Mouse (Mus musculus) embryo, embryonic 10 days (tissue): Measurements from ENCODE around the gene Otub2.
A peak's percentile ranks its signal among the peaks of the same experiment; 100 is the strongest.

Experiments
- DNase-seq: peaks from one replicate; pipeline ENCODE4 v3.0.0-alpha.2; 2015; ENCODE audit warnings: low spot score

Gene Otub2

GRCm38 (mm10) chr12:103371711-103372110, 16.8 kb upstream of the Otub2 start:
- peak; percentile 70 for DNase-seq

DNA sequence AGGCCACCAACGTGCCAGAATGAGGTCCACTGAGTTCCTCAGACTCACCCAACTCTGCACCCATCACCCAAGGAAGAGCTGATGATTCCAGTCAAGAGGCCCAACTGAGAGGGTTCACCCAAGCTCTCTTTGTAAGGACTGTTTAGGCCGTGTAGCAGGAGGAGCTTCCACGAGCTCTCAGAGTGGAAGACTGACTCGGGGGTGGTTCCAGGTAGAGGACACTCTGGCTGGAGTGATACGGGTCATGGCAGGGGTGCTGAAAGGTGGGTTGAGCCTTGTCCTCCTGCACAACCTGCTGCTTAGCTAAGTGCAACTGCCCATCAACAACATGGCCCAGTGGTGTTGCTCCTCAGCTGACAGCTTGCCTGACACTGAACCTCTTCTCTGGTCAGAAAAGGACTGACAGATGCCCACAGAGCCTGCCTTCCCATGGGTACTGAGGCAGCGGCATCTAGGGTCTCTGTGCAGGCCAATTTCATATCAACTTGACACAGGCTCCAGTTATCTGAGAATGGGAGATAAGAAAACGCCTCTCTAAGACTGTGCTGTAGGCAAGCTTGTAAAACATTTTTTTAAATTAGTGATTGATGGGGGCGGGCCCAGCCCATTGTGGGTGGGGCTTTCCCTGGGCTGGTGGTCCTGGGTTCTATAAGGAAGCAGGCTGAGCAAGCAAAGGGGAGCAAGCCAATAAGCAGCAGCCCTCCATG, 14.8 kb upstream of the Otub2 start:
- no peak for DNase-seq

GRCm38 (mm10) chr12:103376124-103376523, 12.4 kb upstream of the Otub2 start:
- no peak for DNase-seq

- no peak for DNase-seq
Measured at GRCm38 (mm10) chr12:103376774-103377173, 11.7 kb upstream of the Otub2 start.

- no peak for DNase-seq
Measured at GRCm38 (mm10) chr12:103380226-103380625, 8.3 kb upstream of the Otub2 start.

DNA sequence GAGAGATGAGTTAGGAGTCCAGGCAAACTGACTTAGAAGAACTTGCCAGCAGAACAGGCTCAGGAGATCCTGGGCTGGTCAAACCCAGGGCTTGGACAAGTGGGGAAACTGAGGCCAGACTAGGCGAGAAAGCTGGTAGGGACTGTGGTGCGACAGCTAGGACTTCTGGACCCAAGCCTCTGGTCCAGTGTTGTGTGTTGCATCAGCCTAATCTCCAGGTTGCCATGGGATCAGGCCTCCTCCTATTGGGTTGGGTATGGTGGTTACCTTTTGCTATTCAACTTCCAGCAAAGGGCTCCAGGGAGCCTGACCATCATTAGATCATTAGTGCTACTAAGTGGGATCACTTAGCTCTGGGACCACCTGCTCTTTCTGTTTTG, 856 bp downstream of the Otub2 start:
- DNase-seq = peak; percentile 22

GRCm38 (mm10) chr12:103389982-103390381, 1.5 kb downstream of the Otub2 start:
- no peak for DNase-seq

- DNase-seq = no peak
Measured at GRCm38 (mm10) chr12:103391098-103391497, 2.6 kb downstream of the Otub2 start.

DNA sequence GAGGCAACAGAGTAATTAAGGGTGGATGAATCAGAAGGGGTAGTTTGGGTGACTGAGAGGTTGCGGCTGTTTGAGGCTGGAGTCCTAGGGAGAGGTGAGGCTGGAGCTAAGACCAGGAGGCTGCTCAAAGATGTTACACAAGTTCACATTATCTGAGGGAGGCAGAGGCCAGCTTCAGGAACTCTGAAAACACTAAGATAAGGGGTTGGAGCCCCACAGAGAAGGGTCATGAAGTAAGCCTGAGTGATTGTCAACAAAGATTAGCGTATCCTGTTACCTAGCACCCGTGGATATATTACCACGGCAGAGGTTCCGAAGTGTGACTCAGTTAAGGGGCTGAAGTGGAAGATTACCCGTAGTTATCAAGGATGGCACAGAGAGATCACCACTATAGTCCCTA, 5.0 kb downstream of the Otub2 start:
- peak; percentile 23 for DNase-seq

GRCm38 (mm10) chr12:103395486-103396275, 7.2 kb downstream of the Otub2 start:
- no peak for DNase-seq

- DNase-seq = no peak
Measured at GRCm38 (mm10) chr12:103396751-103397150, 8.3 kb downstream of the Otub2 start.

- no peak for DNase-seq
Measured at GRCm38 (mm10) chr12:103404131-103404530, 15.6 kb downstream of the Otub2 start.

DNA sequence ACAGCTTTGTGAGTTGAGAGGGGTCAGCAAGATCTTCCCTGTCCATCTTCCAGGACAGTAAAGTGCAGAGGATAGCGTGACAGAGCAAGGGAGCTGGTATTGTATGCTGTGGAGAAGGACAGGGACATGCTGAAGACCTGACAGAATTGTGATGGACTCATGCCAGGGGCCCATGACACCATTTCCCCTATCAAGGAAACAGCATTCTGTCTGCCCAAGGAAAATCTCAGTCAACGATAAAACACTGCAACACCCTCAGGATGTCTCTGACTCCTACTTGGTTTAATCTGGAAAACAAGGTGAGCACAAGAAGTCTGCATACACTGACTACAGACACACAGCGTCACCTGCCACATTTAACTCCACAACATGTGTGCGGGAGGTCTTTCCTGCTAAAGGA, 19.2 kb downstream of the Otub2 start, which contains the start of gene 9330161L09Rik:
9330161L09Rik (minus strand) TSS at position 101 of the 400 bp plus-strand sequence.
- DNase-seq = no peak

- DNase-seq = no peak
Measured at GRCm38 (mm10) chr12:103408144-103408543, 19.7 kb downstream of the Otub2 start.

GRCm38 (mm10) chr12:103425016-103425728, 36.7 kb downstream of the Otub2 start:
- peak; percentile 9 for DNase-seq

DNA sequence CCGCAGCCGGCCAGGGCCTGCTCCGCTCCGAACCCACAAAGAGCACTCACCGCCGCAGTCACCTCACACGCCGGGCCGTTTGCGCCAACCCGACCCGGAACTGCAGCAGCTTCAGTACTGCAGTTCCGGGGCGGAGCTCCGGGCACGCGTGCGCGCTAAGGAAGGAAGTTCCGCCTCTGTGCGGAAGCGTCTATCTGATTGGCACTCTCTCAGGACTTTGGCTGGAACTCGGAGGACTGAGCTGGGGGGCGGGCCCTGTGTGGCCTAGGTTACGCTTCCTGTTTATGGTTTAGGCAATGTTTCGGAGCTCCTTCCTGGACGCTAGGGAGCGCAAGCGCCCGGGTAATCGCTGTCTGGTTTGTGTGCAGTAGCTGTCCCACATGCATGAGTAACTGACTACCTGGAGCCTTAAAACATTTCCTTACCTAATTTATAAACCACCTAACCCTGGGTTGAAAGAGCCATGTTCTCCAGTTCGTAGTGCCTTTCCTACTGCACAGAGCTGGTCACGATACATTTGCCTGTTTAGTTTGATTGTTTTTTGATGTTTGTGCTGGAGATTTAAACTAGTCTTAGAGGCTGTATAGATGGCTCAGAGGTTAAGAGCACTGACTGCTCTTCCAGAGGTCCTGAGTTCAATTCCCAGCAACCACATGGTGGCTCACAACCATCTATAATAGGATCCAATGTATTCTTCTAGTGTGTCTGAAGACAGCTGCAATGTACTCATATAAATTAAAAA, 37.4 kb downstream of the Otub2 start, which contains the start of gene Ddx24:
Ddx24 (minus strand) TSS at position 102 of the 742 bp plus-strand sequence.
- peak; percentile 97 for DNase-seq

- DNase-seq = no peak
Measured at GRCm38 (mm10) chr12:103426710-103427109, 38.2 kb downstream of the Otub2 start.

DNA sequence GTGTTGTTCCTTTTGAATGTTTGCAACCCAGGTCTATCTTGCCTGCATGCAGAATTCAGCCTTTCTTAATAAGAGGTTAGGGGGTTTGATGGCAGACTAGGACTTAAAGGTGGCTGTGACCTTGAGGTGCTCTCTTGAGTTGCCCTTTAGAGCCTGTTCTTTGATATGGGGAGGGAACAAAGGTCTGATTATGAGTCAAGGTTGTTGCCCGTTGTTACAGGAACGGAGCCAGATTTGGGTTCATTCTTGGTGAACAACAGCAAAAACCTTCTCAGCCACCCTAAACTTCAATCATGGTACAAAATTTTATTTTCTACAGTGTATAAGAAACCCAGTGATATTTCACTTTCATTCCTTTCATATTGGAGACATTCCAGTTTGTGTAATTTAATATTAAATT, 44.9 kb downstream of the Otub2 start:
- no peak for DNase-seq

- DNase-seq = no peak
Measured at GRCm38 (mm10) chr12:103433986-103434731, 45.7 kb downstream of the Otub2 start, which contains the start of gene Ifi27. Ifi27 (plus strand) TSS chr12:103434211.

DNA sequence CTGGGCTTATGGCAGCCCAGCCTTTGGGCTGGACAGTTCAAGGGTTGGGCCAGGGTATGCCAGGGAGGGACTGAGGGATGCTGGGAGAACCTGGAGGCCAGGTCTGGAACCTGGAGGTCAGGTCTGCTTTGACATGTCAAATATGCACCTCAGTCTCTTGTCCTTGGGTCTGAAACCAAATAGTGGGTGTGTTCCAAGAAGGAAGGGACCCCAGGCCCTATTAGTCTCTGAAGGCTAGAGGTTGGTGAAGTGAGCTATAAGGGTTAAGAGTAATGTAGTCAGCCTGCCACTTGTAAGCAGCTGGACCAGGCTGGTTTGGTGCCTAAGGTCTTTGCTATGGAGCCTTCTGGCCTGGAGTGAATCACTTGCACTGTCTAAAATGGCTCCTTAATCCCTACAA, 46.4 kb downstream of the Otub2 start:
- no peak for DNase-seq

- DNase-seq = no peak
Measured at GRCm38 (mm10) chr12:103437601-103438000, 49.1 kb downstream of the Otub2 start.
